Mouse (Mus musculus): Measurements from ENCODE around the gene Entpd7. TPM values are rescaled to one million over a fixed set of nuclear protein-coding genes. Genes with fewer than 3 reads are reported as not detected.

Entpd7 gene
- polyA plus RNA-seq, 1 experiment from 2014 or later: 13.7 TPM

GRCm38 (mm10) chr19:43745740-43746139 lies 56.3 kb downstream of the Entpd7 start:
- DNase-seq (ENCODE audit: low spot score) (no peak), ATAC-seq (ENCODE audit: insufficient number of reproducible peaks, low FRiP score, low TSS enrichment, low read depth) (no peak)
- peaks cover 19% of the 10 kb centered on the region; the same call in 1 of the 2 replicates for H3K36me3 ChIP-seq (ENCODE audit: control insufficient read depth, insufficient read depth, low read length)
- no peak overlapping the region for H3K9ac ChIP-seq (ENCODE audit: low read length)
- H3K4me1 ChIP-seq (ENCODE audit: control insufficient read depth, insufficient read depth, low read length): no peaks in the 10 kb centered on the region
- H3K4me3 ChIP-seq (ENCODE audit: low read depth, low read length): no peak overlapping the region
- no peaks in the 10 kb centered on the region for H3K27me3 ChIP-seq (ENCODE audit: control insufficient read depth, insufficient read depth, low read length)
- no peaks in the 10 kb centered on the region for H3K9me3 ChIP-seq (ENCODE audit: control insufficient read depth, low read length)
- 93% methylated on average over 3 of the region's 3 CpGs for WGBS
- no peak overlapping the region for H3K27ac ChIP-seq (replicated peaks; ENCODE audit: low read depth, low read length)
- H3K4me2 ChIP-seq (ENCODE audit: low read depth, severe bottlenecking): no peak overlapping the region

DNA sequence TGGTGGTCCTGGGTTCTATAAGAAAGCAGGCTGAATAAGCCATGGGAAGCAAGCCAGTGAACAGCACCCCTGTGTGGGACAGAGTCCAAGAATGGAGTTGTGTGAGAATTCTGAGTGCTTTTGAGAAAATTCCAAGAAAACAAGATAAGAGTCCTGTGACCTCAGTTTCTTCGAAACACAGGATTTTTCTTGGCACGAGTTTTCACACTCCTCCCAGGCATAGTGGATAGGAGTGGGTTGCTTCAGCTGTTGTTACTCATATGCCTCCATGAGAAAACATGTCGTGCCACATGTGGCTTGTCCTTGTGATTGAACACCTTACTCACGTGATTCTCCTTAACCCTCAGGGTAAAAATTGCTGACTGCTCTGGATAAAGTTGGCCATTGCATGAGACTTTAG lies 58.4 kb downstream of the Entpd7 start:
- Histone ChIP-seq H3K4me2 (ENCODE audit: low read depth, severe bottlenecking) (no peak overlapping the region), H3K27ac (replicated peaks; ENCODE audit: low read depth, low read length) (no peak overlapping the region), H3K9ac (ENCODE audit: low read length) (no peak overlapping the region), H3K9me3 (ENCODE audit: control insufficient read depth, low read length) (no peaks in the 10 kb centered on the region), H3K27me3 (ENCODE audit: control insufficient read depth, insufficient read depth, low read length) (no peaks in the 10 kb centered on the region), H3K4me3 (ENCODE audit: low read depth, low read length) (no peak overlapping the region), H3K36me3 (ENCODE audit: control insufficient read depth, insufficient read depth, low read length) (peaks cover 15% of the 10 kb centered on the region; the same call in 1 of the 2 replicates), H3K4me1 (ENCODE audit: control insufficient read depth, insufficient read depth, low read length) (no peaks in the 10 kb centered on the region)
- 96% methylated on average over 4 of the region's 4 CpGs for WGBS
- no peak for ATAC-seq (ENCODE audit: insufficient number of reproducible peaks, low FRiP score, low TSS enrichment, low read depth)
- no peak for DNase-seq (ENCODE audit: low spot score)

DNA sequence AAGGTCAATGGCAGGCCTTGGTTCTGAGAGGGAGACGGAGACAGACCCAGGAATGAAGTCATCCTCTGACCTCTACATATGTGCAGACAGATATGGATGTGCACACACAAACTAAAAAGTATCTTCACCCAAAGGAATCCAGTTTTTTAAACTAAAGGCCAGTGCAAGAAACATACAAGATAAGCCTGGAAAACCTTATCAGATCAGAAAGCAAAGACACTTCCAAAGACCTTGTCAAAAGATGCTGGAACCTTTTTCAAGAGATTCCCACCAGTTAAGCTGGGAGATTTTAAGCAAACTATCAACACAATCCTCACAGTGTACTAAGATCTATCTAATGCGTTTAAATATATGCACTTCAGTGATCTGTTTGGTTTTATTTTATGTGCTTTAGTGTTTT lies 60.5 kb downstream of the Entpd7 start:
- H3K9ac ChIP-seq (ENCODE audit: low read length): no peak overlapping the region
- WGBS: 94% methylated on average over 2 of the region's 2 CpGs
- no peaks in the 10 kb centered on the region for H3K27me3 ChIP-seq (ENCODE audit: control insufficient read depth, insufficient read depth, low read length)
- H3K27ac ChIP-seq (replicated peaks; ENCODE audit: low read depth, low read length): no peak overlapping the region
- H3K4me1 ChIP-seq (ENCODE audit: control insufficient read depth, insufficient read depth, low read length): no peaks in the 10 kb centered on the region
- DNase-seq (ENCODE audit: low spot score) (no peak), ATAC-seq (ENCODE audit: insufficient number of reproducible peaks, low FRiP score, low TSS enrichment, low read depth) (no peak)
- peaks cover 11% of the 10 kb centered on the region; the same call in 1 of the 2 replicates for H3K36me3 ChIP-seq (ENCODE audit: control insufficient read depth, insufficient read depth, low read length)
- no peaks in the 10 kb centered on the region for H3K9me3 ChIP-seq (ENCODE audit: control insufficient read depth, low read length)
- H3K4me3 ChIP-seq (ENCODE audit: low read depth, low read length): no peak overlapping the region
- H3K4me2 ChIP-seq (ENCODE audit: low read depth, severe bottlenecking): no peak overlapping the region

DNA sequence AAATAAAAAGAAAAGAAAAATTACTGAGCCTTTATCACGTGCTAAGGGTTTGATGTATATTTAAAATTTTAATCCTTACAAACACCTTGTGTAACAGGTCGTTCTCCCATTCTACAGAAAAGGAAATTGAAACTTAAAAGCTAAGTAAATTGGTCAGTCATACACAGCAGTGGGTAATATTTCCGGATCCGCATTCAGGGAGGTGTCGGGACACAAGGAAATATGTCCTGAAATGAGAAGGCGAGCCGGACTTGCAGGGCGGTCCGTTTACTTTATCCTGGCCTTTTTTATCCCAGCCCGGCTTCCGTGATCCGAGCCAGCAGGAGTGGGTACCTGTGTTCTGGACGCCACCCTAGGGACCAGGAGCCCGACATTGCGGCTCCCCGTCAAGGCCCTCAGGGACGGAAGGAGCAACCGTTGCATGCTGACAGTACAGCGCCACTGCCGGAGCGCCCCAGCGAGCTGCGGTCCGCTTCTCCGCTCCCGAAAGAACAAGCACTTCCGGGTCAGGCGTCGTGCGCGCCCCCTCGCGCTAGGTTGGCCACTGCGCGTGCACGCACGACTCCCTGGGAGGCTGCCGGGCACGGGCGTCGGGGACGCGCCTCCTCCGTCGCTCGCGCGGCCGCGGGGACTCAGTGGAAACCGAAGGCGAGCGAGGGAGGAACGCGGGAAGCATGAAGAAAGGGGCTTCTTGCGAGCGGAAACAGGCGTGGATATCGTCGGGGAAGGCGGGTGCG lies 63.2 kb downstream of the Entpd7 start, which contains the start of the genes Cutc and Cox15:
Gene Cutc (plus strand): TSS at position 508 of the 737 bp plus-strand sequence.
Gene Cox15 (minus strand): TSS at position 512 of the 737 bp plus-strand sequence.
- Histone ChIP-seq H3K4me3 (ENCODE audit: low read depth, low read length) (peak within 1 kb of the TSS; percentile 71), H3K27ac (replicated peaks; ENCODE audit: low read depth, low read length) (peak within 1 kb of the TSS; percentile 94), H3K4me2 (ENCODE audit: low read depth, severe bottlenecking) (peak within 1 kb of the TSS; percentile 54), H3K27me3 (ENCODE audit: control insufficient read depth, insufficient read depth, low read length) (no peaks in the 10 kb centered on the region), H3K4me1 (ENCODE audit: control insufficient read depth, insufficient read depth, low read length) (no peaks in the 10 kb centered on the region), H3K9me3 (ENCODE audit: control insufficient read depth, low read length) (no peaks in the 10 kb centered on the region), H3K36me3 (ENCODE audit: control insufficient read depth, insufficient read depth, low read length) (peaks cover 8% of the 10 kb centered on the region; the same call in 1 of the 2 replicates), H3K9ac (ENCODE audit: low read length) (peak within 1 kb of the TSS; percentile 86)
- peak; percentile 92 for ATAC-seq (ENCODE audit: insufficient number of reproducible peaks, low FRiP score, low TSS enrichment, low read depth)
- WGBS: 1% methylated on average over 60 of the region's 62 CpGs
- peak; percentile 98 for DNase-seq (ENCODE audit: low spot score)

GRCm38 (mm10) chr19:43753226-43753835 lies 63.9 kb downstream of the Entpd7 start:
- H3K9ac ChIP-seq (ENCODE audit: low read length): peak overlapping the region; percentile 86
- H3K4me3 ChIP-seq (ENCODE audit: low read depth, low read length): peak overlapping the region; percentile 71
- peak overlapping the region; percentile 94 for H3K27ac ChIP-seq (replicated peaks; ENCODE audit: low read depth, low read length)
- peak overlapping the region; percentile 54 for H3K4me2 ChIP-seq (ENCODE audit: low read depth, severe bottlenecking)
- H3K36me3 ChIP-seq (ENCODE audit: control insufficient read depth, insufficient read depth, low read length): peaks cover 2% of the 10 kb centered on the region; the same call in 1 of the 2 replicates
- no peaks in the 10 kb centered on the region for H3K4me1 ChIP-seq (ENCODE audit: control insufficient read depth, insufficient read depth, low read length)
- ATAC-seq (ENCODE audit: insufficient number of reproducible peaks, low FRiP score, low TSS enrichment, low read depth) (peak; percentile 83), DNase-seq (ENCODE audit: low spot score) (peak; percentile 89)
- no peaks in the 10 kb centered on the region for H3K27me3 ChIP-seq (ENCODE audit: control insufficient read depth, insufficient read depth, low read length)
- 2% methylated on average over 23 of the region's 24 CpGs for WGBS
- no peaks in the 10 kb centered on the region for H3K9me3 ChIP-seq (ENCODE audit: control insufficient read depth, low read length)

DNA sequence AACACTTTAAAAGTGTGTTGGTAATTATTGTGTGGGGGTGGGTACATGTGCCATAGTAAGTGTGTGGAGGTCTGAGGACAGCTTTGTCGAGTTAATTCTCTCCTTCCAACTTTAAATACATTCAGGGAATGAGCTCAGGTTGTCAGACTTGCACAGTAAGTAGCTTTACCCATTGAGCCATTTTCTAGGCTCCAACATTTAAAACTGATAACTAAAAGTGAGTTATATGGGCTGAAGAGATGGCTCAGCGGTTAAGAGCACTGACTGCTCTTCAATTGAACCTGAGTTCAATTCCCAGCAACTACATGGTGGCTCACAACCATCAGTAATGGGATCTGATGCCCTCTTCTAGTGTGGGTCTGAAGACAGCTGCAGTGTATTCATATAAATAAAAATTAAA lies 64.8 kb downstream of the Entpd7 start:
- Histone ChIP-seq H3K4me2 (ENCODE audit: low read depth, severe bottlenecking) (no peak overlapping the region), H3K27ac (replicated peaks; ENCODE audit: low read depth, low read length) (no peak overlapping the region), H3K4me3 (ENCODE audit: low read depth, low read length) (no peak overlapping the region), H3K9ac (ENCODE audit: low read length) (no peak overlapping the region), H3K27me3 (ENCODE audit: control insufficient read depth, insufficient read depth, low read length) (no peaks in the 10 kb centered on the region), H3K9me3 (ENCODE audit: control insufficient read depth, low read length) (no peaks in the 10 kb centered on the region), H3K36me3 (ENCODE audit: control insufficient read depth, insufficient read depth, low read length) (0 out of 2 replicates have a peak, but pooled peaks cover 2% of the 10 kb centered on the region), H3K4me1 (ENCODE audit: control insufficient read depth, insufficient read depth, low read length) (no peaks in the 10 kb centered on the region)
- no peak for ATAC-seq (ENCODE audit: insufficient number of reproducible peaks, low FRiP score, low TSS enrichment, low read depth)
- no peak for DNase-seq (ENCODE audit: low spot score)
- 75% methylated on average over 2 of the region's 2 CpGs for WGBS

- no peak for ATAC-seq (ENCODE audit: insufficient number of reproducible peaks, low FRiP score, low TSS enrichment, low read depth)
- Histone ChIP-seq H3K4me3 (ENCODE audit: low read depth, low read length) (no peak overlapping the region), H3K4me1 (ENCODE audit: control insufficient read depth, insufficient read depth, low read length) (no peaks in the 10 kb centered on the region), H3K9me3 (ENCODE audit: control insufficient read depth, low read length) (no peaks in the 10 kb centered on the region), H3K36me3 (ENCODE audit: control insufficient read depth, insufficient read depth, low read length) (0 out of 2 replicates have a peak, but pooled peaks cover 2% of the 10 kb centered on the region), H3K9ac (ENCODE audit: low read length) (no peak overlapping the region), H3K27me3 (ENCODE audit: control insufficient read depth, insufficient read depth, low read length) (no peaks in the 10 kb centered on the region), H3K27ac (replicated peaks; ENCODE audit: low read depth, low read length) (no peak overlapping the region), H3K4me2 (ENCODE audit: low read depth, severe bottlenecking) (no peak overlapping the region)
- 75% methylated on average over 2 of the region's 2 CpGs for WGBS
- DNase-seq (ENCODE audit: low spot score): no peak
These were observed 65.4 kb downstream of the Entpd7 start for GRCm38 (mm10) chr19:43754872-43755271.

GRCm38 (mm10) chr19:43760504-43760903 lies 71.0 kb downstream of the Entpd7 start:
- DNase-seq (ENCODE audit: low spot score): peak; percentile 89
- Histone ChIP-seq H3K4me1 (ENCODE audit: control insufficient read depth, insufficient read depth, low read length) (no peaks in the 10 kb centered on the region), H3K9ac (ENCODE audit: low read length) (no peak overlapping the region), H3K27ac (replicated peaks; ENCODE audit: low read depth, low read length) (no peak overlapping the region), H3K36me3 (ENCODE audit: control insufficient read depth, insufficient read depth, low read length) (no peaks in the 10 kb centered on the region), H3K4me2 (ENCODE audit: low read depth, severe bottlenecking) (no peak overlapping the region), H3K9me3 (ENCODE audit: control insufficient read depth, low read length) (no peaks in the 10 kb centered on the region), H3K27me3 (ENCODE audit: control insufficient read depth, insufficient read depth, low read length) (no peaks in the 10 kb centered on the region), H3K4me3 (ENCODE audit: low read depth, low read length) (no peak overlapping the region)
- no peak for ATAC-seq (ENCODE audit: insufficient number of reproducible peaks, low FRiP score, low TSS enrichment, low read depth)
- 20% methylated on average over 6 of the region's 6 CpGs for WGBS

Measured in limb, embryonic 11.5 days (tissue).